Mouse (Mus musculus): ENCODE results near the gene Gmeb1.
"Not testable (repeated sequence)": the region's sequence is repeated elsewhere in the genome, so short reads cannot be mapped to it uniquely, and the experiment has no call there.

Gene Gmeb1

DNA sequence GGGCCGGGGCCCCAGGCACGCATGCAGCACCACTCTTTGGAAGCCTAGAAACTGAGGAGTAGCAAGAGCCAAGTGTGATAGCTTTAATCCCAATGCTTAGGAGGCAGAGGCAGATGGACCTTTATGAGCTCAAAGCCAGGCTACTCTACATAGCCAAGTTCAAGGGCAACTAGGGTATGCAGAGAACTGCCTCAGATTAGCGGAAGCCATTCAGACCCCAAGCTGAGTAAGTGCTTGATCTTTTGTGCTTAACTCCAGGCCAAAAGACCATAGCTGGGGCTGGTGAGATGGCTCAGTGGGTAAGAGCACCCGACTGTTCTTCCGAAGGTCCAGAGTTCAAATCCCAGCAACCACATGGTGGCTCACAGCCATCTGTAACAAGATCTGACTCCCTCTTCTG, 39.4 kb downstream of the Gmeb1 start:
- DNase-seq (ENCODE audit: low spot score), result not testable (repeated sequence)

- not testable (repeated sequence) for DNase-seq (ENCODE audit: low spot score)
Measured at GRCm38 (mm10) chr4:132218439-132218838, 43.0 kb downstream of the Gmeb1 start.

DNA sequence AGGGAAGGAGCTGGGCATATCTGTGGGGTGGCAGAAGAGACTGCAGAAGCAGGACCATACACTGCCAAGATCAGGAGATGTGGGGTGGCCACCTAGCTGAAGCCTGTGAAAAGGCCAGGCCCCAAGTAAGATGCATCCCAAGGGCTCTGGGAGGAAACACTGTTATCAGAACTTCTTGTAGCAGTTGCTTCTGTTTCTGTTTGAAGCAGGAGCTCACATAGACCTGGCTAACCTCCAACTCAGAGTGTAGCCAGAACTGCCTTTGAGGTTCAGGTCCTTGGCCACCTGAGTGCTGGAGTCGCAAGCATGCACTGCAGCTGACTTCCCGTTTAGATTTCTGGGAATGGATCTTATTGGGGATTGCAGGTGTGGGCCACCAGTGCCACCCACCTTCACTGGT, 43.6 kb downstream of the Gmeb1 start:
- DNase-seq (ENCODE audit: low spot score), result no peak

GRCm38 (mm10) chr4:132216602-132217001, 44.8 kb downstream of the Gmeb1 start:
- no peak for DNase-seq (ENCODE audit: low spot score)

DNA sequence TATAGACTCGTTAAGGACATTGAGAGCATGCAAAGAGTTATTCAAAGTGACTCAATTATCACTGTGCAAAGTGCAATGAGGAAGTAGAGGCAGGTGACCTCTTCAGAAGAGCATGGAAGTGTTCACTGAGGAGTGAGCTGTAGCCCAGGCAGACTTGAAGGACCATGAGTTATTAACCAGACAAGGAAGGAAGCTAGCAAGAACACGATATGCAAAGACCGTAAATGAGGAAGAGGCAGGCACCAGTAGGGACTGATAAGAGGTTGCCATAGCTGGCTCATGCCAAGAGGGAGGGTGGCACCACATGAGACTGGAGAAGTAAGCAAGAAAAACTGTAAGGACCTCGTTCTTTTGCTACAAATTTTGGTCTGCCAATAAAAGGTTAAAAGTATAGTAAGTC, 46.6 kb downstream of the Gmeb1 start:
- no peak for DNase-seq (ENCODE audit: low spot score)

DNA sequence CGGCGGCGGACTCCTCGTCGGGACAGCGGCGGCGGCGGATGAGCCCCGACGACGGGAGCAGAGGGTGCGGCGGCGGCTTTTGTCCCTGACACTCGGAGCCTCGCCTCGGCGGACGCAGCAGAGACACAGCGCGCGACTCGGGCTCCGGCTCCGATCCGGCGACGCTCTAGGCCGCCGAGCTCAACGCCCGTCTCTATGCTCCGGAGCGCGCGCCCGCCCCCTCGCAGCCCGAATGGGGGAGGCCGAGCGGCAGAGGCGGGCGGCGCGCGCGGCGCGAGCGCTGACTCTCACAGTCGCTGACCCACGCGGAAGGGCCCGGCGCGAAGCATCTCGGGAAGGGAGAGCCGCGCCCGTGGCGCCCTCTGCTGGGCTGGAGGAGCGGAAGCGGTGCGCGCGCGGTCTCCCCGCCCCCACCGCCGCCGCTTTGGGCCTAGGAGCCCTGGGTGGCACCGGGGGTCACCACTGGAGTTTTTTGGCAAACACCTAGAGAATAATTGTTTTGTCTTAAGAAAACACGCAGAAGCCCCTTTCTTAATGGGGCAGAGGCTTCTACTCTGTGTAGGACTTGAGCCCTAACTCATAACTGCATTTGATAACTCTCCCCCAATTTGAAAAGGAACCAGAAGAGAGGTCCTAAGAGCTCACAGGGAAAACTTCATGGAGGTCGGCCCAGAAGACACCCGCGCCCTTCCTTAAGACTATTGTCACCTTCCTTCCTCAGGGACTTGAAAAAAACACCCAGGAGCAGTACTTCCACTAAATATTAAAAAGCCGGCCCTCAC, 49.3 kb downstream of the Gmeb1 start, which contains the start of gene Ythdf2:
Ythdf2 (minus strand) TSS at position 351 of the 782 bp plus-strand sequence.
- DNase-seq (ENCODE audit: low spot score), result peak; percentile 95

- peak; percentile 4 for DNase-seq (ENCODE audit: low spot score)
Measured at GRCm38 (mm10) chr4:132211091-132211942, 50.1 kb downstream of the Gmeb1 start.

GRCm38 (mm10) chr4:132210325-132210724, 51.1 kb downstream of the Gmeb1 start:
- no peak for DNase-seq (ENCODE audit: low spot score)

- no peak for DNase-seq (ENCODE audit: low spot score)
Measured at GRCm38 (mm10) chr4:132209299-132209698, 52.1 kb downstream of the Gmeb1 start.

DNA sequence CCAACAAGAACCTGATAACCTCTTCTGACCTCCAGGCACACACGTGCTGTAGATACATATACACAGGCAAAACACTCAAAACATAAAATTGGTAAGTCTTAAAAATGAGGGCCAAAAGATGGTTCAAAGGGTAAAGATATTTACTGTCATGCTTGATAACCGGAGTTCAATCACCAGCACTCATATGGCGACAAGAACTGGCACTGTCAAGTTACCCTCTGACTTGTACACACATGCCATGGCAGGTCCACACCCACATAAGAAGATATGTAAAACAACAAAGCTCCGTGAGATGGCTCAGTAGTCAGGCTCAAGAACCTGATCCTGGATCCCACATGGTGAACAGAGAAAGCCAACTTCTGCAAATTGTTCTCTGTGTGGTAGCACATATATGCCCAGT, 54.1 kb downstream of the Gmeb1 start:
- DNase-seq (ENCODE audit: low spot score), result no peak

DNA sequence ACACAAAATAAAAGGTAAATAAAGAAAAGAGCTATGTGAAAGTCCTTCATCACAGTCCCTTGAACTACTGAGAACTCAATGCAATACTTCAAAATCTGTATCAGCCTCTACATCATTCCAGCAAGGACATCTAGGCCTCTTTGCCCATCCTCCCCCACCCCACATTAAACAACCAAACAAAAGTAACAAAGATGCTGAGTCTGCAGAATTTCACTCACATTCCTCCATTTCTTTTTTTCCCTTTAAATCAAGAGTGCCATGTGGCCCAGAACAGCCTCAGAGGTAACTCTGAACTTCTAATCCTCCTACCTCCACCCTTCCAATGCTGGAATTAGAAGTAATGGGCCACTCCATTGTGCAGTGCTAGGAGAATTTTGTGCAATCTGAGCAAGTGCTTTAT, 62.6 kb downstream of the Gmeb1 start:
- DNase-seq (ENCODE audit: low spot score), result no peak

DNA sequence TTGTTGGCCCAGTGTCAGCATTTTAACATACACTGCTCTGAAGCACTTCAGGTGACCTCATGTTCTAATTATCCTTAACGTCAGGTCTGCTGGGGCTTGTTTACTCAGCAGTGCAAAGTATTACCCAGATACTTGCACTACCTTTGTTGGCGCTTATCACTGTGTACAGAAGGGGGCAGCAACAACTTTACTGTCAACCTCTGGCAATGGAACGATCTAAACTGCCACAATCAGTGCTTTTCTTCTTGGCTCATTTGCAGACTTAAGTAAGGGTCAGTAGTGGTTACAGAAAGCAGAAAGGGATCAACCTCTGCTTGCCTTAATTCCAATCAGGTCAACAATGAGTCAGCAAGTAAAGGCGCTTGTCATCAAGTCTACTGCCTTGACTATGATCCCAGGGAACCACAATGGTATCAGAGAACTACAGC, 63.1 kb downstream of the Gmeb1 start:
- DNase-seq (ENCODE audit: low spot score), result no peak

GRCm38 (mm10) chr4:132194975-132195374, 66.4 kb downstream of the Gmeb1 start:
- DNase-seq (ENCODE audit: low spot score), result no peak

GRCm38 (mm10) chr4:132194373-132194772, 67.0 kb downstream of the Gmeb1 start:
- DNase-seq (ENCODE audit: low spot score), result no peak

GRCm38 (mm10) chr4:132187826-132188401, 73.5 kb downstream of the Gmeb1 start:
- DNase-seq (ENCODE audit: low spot score), result no peak

DNA sequence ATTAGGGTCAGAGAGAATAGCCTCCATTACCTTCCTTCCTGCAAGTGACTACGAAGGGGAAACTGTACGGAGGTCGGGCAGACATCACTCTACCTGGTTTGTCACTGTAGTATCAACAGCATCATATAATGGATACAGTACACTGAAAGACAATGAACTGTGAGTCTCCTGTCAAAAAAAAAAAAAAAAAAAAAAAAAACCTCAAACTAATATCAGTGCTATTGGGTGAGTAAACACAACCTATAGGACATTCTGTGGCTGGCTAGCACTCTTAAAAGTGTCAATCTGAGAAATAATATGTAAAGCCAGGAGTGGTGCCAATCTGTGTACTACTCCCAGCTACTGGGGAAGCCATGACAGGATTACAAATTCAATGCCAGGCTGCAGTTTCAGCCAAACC, 78.2 kb downstream of the Gmeb1 start:
- no peak for DNase-seq (ENCODE audit: low spot score)

- DNase-seq (ENCODE audit: low spot score), result no peak
Measured at GRCm38 (mm10) chr4:132181721-132182658, 79.4 kb downstream of the Gmeb1 start.

DNA sequence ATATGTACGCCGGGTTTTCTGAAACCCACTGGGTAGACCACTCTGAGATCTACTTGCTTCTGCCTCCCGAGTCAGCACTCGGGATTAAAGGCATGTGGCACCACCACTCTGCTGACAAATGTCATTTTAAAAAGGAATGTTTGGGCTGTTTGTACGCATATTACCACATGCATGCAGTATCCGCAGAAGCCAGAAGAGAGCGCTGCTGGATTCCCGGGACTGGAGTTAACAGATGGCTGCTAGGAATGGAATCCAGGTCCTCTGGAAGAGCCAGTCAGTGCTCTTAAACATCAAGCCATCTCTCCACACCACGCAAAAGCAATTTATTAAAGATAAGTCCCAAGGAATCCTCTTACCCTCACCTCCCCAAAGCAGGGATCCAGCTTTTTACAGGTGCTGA, 80.7 kb downstream of the Gmeb1 start:
- no peak for DNase-seq (ENCODE audit: low spot score)

DNA sequence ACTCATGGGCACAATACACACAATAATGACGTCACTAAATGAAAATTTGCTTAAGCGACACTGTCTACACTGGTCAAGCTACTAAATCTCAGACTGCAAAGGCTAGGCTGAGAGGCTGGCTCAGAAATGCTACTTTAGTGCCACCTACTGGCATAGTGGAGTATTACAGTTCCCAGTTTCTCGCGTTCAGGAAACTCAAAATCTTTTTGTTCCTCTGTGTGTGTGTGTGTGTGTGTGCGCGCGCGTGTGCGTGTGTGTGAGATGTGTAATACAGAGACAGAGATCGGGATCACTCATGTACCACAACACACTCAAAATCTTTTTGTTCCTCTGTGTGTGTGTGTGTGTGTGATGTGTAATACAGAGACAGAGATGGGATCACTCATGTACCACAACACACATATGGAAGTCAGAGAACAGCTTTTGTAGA, 82.8 kb downstream of the Gmeb1 start:
- DNase-seq (ENCODE audit: low spot score), result no peak

- no peak for DNase-seq (ENCODE audit: low spot score)
Measured at GRCm38 (mm10) chr4:132176474-132176873, 84.9 kb downstream of the Gmeb1 start.
